Mouse (Mus musculus) 3T3-L1 (cell line): ENCODE data around the gene Cpeb4.
"Not testable (repeated sequence)": the region's sequence is repeated elsewhere in the genome, so short reads cannot be mapped to it uniquely, and the experiment has no call there.

Experiments used
- DNase-seq: peaks from one replicate; pipeline ENCODE4 v3.0.0-alpha.2; 2015; ENCODE audit warnings: low read depth, low spot score

The Cpeb4 gene

DNA sequence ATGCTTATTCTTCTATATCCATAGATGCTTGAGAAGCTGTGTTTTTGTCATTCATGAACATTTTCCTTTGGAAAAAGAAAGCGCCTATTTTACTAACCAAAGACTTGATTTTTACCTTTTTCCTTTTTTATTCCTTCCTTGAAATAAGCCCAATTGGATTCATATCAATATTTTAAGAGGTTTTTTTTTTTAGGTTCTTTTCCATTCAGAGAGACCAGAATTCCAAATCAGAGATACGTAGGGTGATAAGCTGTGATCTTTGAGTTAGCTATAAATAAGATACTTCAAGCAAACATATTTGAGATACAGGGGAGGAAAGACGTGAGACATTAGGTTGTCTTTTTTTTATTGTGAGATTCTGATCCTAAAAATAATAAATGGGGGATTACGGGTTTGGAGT is at the start of gene Cpeb4:
Gene Cpeb4 (plus strand): TSS at position 301 of the 400 bp plus-strand sequence.
- no peak for DNase-seq

DNA sequence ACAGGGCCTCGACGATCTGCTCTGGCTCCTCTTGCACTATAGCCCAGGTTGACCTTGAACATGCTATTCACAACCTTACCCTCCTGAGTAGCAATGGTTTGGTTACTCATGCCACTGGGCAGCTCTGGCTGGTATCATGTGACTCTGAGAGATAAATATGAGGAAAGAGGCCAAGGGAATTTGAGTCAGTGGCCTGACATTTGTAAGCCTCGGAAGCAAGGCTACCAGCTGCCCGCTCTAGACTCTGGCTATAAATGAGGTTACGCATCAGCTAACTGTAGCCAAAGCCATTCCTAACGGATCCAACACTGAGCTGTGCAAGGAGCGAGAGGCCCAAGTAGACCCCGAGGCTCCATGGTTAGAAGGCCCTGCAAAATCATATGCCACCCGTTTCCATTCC is 49.5 kb upstream of the Cpeb4 start:
- peak; percentile 56 for DNase-seq

DNA sequence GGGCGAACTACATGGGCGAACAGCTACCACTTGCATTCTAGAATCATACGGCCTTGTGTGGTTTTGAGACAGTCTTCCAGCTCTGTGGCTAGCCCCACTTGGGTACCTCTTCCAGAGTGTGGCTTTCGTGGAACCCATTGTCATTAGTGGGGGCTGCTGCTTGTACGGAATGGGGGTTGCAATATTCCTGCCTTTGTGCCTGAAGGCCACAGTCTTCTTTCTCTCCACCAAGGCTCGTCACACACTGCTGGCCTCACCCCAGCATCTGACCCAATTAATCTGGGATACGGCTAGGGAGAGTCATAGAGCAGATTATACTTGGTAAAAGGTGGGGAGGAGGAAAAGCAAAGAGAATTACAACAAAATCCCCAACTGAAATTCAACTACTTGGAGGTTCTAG is 48.5 kb upstream of the Cpeb4 start:
- no peak for DNase-seq

DNA sequence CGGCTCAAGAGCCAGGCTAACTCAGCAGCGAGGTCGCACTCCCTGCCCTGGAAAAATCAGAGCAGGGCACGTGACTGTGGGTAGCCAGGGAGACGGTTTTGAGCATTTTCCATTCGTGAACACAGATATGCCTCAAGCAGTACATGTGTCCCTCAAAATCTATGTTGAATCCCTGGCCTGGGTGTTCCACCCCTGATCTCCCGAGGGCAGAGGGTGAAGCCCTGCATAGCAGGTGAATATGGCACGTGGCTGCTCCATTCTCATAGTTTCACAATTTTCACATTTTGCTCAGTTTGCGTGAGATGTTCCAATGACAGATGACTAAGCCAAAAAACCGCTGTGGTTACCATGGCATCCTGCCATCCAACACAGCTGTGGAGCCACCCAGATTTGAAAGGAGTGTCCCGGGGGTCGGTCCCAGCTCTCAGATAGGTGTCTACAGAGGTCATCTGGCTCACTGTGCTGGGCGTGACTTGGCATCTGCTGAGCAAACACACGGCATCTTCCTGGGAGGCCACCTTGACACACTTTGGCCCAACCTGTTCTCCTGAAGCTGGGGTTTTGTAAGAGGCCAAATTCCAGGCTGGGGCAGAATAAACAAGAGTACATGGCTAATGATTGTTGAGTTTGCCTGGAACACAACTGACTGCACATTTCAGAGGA is 47.4 kb upstream of the Cpeb4 start:
- peak; percentile 90 for DNase-seq

DNA sequence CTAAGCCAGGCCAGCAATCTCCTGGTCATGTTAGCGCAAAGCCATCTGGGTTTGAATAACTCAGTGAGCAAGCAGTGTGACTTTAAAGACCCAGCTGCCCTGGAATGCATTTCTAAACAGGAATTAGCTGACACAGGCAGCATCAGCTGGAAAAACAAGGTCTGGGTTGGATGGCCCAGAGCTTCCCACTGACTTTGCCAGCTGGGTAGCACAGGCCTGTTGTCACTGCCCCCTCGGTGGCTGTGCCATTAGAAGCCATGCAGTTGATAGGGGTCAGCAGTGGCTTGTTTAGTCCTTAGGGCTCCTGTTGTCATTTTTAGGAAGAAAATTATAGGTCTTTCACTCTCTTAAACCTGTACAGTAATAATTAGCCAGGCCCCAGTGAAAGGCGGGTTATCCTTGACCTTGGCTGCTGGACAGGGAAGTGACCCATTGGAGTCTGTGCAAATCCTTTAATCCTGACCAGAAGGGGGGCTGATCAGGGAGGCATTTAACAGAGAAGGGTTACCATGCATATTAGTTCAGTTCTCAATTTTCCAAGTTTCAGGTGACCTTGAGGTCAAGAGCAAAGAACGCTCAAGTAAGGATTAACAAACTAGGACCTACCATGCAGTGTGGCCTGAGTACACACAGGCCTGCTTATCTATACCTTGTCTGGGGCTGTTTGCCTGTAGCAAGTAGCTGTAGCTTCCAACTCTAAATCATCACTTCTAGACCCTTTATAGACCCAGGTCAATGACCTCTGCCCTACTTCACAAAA is 43.8 kb upstream of the Cpeb4 start:
- DNase-seq: peak; percentile 19

DNA sequence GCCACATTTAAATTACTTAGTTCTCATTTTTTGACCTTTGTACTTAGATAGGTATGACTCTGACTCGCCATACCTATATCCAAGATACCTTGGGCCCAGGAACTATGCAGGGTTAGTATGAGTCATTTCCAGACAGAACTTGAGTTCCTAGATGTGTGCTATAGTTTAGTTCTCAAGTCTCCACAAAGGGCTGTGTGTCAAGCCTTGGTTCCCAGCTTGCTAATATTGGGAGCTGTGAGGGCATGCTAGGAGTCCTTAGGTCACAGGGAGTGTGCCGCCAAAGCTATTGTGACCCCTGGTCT is 43.3 kb upstream of the Cpeb4 start:
- no peak for DNase-seq

DNA sequence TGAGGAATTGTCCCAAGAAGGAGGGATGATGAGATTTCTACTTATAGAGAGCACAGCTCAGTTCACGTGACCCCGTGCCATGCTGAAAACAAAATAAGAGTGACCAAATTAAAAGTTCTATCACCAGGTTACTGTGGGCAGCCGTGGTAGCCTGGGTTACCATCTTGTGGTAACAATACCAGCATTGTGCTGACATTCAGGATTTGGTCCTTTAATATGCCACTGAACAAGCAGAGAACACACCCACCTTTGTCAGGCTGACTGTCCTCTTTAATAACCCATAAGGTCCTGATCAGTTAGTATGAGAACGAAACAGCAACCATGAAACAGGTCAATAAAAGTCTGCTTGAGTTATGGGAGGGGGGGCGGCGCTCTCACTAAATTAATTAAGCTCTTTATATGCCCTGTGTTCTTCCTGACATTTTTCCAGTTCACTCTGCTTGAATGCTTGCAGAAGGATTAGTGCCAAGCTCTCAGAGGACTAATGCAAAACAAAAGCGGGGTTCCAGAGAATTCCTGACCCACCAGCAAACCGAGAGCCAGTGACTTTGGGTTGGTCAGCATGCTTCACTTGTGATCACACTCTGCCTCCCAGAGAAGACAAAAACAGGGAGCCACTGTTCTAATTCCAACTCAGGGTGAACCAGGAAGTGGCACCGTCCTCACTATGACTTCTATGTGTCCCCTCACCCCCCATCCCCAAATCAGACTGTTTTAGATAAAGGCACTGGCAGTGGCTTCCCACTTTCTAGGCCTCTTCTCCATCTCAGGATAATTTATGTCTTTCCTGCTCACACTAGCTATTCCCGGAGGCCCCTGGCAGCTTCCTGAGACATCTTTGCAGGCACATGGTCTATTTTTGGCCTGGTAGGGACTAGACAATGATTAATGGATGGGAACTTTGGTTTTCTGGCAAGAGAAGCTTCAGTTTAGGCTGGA is 41.5 kb upstream of the Cpeb4 start:
- no peak for DNase-seq

DNA sequence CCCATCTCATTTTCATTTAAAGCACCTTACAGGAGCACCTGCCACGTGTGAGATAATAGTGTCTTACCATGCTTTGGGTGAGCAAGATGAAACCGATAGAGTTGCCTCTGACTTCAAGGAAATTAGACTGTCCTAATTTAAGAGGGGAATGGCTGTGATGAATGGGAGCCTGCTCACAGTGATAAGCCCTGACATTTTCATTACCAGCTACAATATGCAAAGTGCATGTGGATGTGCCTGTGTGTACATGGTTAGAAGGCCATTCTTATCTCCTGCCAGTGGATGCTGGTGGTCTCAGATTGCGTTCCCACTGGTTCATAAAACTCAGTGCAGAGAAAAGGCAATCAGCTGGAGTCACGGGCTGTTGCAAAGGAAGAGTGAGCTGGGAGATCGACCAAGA is 40.6 kb upstream of the Cpeb4 start:
- DNase-seq: no peak

DNA sequence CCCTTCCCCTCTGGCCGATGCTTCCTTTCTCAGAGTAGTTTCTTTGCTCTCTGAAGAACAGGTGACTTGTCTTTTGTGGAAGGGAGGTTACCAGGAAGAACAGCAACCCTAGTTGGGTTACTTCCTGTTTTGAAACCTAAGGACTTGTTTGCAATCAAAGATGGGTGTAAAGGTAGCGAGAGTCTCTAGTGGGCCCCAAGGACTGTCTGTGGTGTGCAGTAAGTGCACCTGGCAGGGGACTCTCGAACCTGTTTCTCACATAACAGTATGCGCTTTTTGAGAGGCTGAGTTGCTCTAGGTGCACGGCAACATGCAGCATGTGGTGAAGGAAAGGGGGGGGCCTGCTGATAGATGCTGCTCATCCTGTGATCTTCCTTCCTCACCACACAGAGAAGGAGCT is 40.0 kb upstream of the Cpeb4 start:
- no peak for DNase-seq

DNA sequence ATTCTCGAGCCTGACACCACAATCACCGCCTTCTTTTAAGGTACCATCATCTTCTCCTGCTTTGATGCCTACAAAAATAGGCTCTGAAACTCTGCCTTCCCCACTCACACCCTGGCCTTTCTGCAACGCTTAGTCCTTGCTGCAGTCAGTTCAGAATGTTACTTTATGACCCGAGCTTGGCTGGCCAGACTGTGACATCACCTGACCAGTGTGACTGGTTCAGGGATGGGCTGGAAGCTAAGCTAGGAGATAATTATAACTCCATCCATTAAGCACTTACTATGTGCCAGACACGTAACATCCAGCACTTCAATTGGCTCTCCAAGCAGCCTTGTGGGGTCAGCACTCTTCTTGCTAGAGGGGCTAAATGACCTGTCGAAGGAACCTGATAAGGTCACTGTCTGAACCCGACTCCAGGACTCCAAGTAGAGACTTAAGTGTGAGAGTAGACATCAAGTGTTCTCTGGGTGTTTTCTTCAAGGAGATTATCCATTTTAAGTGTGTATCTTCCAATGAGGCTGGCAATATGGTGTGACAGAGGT is 39.5 kb upstream of the Cpeb4 start:
- no peak for DNase-seq

DNA sequence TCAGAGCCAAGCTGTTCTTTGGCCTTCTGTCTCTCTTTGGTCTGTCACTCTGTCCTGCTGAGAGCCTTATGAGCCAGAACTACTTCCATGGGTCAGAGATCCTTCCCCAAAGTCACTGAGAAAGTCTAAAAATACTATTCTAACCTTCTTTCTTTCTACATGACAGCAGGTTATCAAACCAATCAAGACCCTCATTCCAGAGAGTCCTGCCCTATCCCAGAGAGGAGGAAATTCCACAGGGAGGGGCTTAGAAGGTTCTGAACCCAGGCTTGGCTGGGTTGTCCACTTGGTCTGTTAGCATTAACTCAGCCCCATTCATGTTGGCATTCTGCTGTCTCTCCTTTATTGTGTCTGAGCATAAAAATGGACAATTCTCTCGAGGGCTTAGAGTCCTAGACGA is 38.5 kb upstream of the Cpeb4 start:
- DNase-seq: no peak

DNA sequence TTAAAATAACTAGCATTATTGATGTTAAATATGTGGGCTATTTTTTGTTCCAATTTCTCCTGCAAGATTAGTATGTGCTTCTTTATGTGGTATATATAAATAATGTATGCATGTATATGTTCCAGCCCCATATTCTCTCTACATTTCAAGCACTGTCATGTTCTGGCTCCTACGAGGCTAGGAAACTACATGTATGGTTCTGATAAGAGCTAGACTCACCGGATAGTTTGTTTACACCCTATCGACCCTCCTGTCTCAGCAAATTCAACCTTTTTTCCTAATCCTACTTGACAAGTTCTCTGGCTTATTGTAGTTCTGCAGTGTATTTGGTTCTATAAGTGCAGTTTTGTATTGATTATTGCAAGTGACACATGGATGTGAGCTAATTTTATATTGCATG is 36.7 kb upstream of the Cpeb4 start:
- no peak for DNase-seq

DNA sequence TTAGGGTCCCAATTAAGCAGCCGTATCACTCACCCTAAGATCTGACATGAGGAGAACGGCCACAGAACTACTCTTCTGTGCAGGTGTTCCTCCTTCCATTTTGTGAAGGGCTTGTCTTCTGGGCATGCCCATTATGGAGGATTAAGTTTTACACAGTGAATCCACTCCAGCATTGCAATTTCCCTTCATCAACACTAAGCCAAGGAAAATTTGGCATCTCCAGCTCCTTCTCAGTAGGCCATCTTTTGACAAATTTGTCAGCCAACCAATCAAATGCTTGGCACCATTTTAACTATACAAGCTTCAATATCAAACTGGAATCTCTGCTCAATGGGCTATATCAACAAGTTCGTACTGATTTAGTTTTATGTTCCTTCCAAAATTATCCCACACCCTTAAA is 34.8 kb upstream of the Cpeb4 start:
- DNase-seq: no peak

DNA sequence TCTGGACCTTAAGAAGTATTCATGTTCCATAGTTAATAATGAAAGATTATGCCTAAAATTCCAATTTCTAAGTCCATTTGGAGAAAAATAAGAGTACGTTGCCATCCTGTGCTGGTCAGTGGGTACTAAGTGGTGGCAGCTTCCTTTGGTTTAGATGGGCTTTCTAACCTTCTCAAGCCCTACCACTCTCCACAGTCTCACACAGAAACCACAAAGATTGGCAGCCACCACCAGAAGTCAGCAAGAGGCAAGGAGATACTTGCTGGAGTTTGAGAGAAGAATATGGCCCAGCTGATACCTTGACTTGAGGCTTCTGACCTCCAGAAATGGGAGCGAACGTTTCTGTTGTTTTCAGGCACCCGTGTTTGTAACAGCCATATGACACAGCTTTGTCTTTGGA is 34.3 kb upstream of the Cpeb4 start:
- DNase-seq: no peak

DNA sequence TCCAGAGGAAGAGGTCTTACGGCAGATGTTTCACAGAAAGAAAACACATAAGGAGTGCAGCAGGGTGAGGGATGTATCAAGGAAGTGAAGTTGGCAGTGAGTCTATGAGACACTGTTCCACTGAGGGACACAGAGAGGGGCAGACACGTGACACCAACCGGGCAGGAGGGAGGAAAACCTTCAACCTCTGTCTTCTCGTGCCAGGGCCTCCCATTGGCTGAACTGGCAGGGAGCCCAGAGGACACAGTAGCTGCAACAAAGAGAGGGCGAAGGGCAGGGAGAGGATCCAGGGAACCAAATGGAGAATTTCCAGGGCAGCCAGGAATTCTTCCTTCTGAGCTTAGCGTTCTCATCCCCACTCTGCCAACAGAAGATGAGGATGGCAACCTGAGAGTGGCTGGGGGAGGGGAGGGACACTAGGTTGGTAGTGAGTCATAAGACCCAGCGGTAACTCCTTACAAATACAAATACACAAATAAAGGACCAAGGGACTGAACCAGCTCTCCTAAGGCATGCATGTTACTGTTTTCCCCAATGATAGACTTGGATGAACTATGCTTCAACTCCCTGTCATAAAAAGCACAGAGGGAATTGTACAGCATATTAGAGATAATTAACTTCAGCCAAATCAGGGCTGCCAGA is 33.4 kb upstream of the Cpeb4 start:
- DNase-seq: peak; percentile 40

DNA sequence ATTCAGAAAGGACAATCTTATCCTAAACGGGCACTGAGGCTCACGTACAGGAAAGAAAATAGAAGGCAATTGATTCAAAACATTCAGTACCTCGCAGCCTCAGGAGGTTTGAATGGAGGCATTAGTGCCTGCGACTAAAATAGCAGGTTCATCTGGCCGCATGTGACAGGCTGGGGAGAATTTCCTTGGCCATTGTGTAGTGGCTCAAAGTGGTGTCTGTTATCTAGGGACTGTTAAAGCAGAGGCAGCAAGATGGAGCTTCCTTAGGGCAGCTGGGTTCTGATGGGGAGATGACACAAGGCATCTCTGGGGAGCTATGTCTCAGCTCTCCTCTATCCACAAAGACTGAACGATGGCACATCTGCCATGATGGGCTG is 32.9 kb upstream of the Cpeb4 start:
- no peak for DNase-seq

DNA sequence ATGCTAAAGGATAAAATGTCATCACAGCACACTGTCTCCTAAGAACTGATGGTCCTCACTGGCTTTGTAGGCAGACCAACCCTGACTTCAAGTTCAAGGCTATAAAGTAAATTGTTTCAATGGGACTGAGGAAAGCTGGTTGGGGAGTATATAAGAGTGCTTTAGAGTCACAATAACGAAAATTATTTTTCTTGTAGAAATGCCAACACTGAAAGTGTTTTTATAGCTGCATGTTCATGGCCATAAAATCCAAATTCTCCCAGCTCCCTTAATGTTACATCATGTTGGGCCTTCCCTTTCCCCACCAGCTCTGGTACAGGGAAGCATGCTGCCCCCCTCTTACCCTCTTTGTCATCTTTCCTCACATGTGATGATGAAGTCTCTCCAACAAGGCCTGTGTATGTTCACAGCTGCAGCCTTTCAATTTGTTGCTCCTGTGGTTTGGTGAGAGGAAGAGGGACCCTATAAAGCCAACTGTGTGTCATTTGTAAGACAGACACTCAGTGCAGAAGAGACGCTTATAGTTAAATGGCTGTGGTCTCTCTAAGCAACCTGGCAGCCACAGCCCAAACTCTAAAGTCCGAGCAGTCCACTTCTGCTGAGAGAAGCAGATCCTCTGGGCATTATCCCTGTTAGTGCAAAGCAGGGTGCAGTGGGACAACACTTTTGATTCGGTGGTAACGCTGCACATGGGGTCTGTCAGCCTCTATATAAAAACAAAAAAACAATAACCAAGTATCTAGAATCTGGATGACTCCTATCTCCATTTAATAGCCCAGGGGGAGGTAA is 29.6 kb upstream of the Cpeb4 start:
- DNase-seq: no peak

DNA sequence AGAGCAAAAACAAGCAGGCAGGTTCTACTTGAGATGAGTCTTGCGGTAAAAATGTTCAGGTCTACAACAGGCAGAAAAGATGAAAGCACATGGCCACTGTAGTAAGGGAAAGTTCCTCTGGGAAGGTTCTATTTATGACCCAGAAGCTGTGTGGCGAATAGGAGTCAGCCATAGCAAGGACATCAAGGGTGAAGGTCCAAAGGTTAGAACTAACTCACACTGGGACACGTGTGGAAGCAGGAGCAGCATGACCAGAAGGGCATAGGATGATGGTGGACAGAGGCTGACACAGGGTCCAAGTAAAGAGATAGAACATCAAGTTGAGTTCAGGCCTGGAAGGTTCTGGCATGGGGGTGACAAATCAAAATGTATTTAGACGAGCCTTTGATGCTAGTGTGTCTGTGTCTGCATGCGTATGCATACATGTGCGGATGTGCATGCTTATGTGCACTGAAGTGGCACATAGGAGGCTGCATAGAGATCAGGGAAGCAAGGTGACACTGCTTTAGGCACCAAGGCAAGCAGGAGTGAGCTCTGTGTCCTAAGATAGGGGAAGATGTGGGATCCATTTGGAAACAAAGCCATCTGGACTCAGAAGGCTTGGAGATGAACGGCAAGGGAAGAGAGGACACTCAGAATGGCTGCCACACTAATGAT is 28.7 kb upstream of the Cpeb4 start:
- DNase-seq: no peak

DNA sequence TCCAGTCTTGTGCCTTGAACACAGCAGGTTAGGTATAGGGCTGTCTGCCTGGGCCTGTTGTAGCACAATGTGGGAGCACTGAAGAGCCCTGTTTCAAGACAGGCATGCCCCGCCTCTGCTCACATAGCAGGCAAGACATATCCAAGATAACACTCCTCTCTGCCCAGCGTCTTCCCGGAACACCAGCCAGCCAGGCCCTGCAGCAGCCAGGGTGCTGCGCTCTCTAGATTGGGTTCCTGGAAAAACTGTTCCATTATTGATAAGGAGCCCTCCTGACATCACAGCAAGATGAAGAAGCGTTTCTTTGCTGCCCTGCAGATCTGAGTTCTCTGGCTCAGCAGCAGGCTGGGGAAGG is 28.2 kb upstream of the Cpeb4 start:
- no peak for DNase-seq

DNA sequence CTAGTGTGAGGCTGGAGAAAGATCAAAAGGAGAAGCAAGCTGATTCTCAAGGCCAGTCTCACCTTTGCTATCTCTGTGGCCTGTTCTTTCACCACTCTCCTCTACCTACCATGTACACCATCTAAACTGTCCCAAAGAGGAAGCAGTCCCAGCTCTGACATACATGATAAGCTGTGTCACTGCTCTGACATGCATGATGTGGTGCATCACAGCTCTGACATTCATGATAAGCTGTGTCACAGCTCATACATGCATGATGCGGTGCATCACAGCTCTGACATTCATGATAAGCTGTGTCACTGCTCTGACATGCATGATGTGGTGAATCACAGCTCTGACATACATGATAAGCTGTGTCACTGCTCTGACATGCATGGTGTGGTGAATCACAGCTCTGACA is 26.9 kb upstream of the Cpeb4 start:
- DNase-seq: not testable (repeated sequence)
